Mouse (Mus musculus) testis, adult 2 months (tissue): ENCODE measurements around the gene Clec16a.

Experiments
- CTCF ChIP-seq: fragments of 200-500 bp; IDR thresholded peaks from 2 replicates; pipeline ENCODE4 v1.5.1; 2012; ENCODE audit warnings: low read depth, mild to moderate bottlenecking, inconsistent platforms, low read length, moderate library complexity; ENCODE audit not compliant: control insufficient read depth, insufficient read depth, insufficient replicate concordance
- POLR2A ChIP-seq: fragments of 200-500 bp; IDR thresholded peaks from 2 replicates; pipeline ENCODE4 v1.6.1; 2012; ENCODE audit warnings: low read depth, mild to moderate bottlenecking, inconsistent platforms, low read length, moderate library complexity; ENCODE audit not compliant: control insufficient read depth

GRCm38 (mm10) chr16:10660526-10660925, 115.4 kb downstream of the Clec16a start:
- TF ChIP-seq CTCF (no peak), POLR2A (no peak)
